Mouse (Mus musculus): ENCODE data around the gene Gm17364.
A peak's percentile ranks its signal among the peaks of the same experiment; 100 is the strongest.

GRCm38 (mm10) chr13:41298533-41298932, 24.8 kb upstream of the Gm17364 start:
- TF ChIP-seq CTCF (IDR thresholded peaks at IDR 0.05; ENCODE audit: borderline replicate concordance, extremely low read depth, insufficient read depth, insufficient read length) (0 out of 2 replicates have a peak, but pooled peaks have one; percentile 4), POLR2A (IDR thresholded peaks at IDR 0.05; ENCODE audit: borderline replicate concordance, extremely low read depth, insufficient read depth, insufficient read length, poor library complexity, severe bottlenecking) (no peak)

All from brain, embryonic 14.5 days (tissue).